Mouse (Mus musculus) brown adipose tissue, adult 24 weeks (tissue): ENCODE measurements around the gene Fam169a. TPM values are rescaled to one million over a fixed set of nuclear protein-coding genes. Genes with fewer than 3 reads are reported as not detected.

ENCODE experiments used
- polyA plus RNA-seq: library from polyadenylated mRNA; stranded (reverse); fragments of >200 nt; gene quantifications from 2 replicates; pipeline ENCODE4 v1.2.4, GENCODE M21; 2012; ENCODE audit not compliant: missing spikeins, insufficient read depth, insufficient read length

Gene Fam169a
- polyA plus RNA-seq, 1 experiment = not detected

Other genes with a start within 250 kb of the Fam169a start
- not detected in 2 replicates for gene Gcnt4, start 142.6 kb upstream of the Fam169a start, polyA plus RNA-seq
- not detected in 2 replicates for gene 1700029F12Rik, start 32.9 kb upstream of the Fam169a start, polyA plus RNA-seq
- gene Gm6169, start 32.0 kb downstream of the Fam169a start, polyA plus RNA-seq = 5.5 and 17.4 TPM in 2 replicates
- 49.3 and 53.9 TPM in 2 replicates for gene Gfm2, start 70.7 kb downstream of the Fam169a start, polyA plus RNA-seq
- gene Nsa2, start 70.7 kb downstream of the Fam169a start, polyA plus RNA-seq = 111 and 128 TPM in 2 replicates
- 14.6 and 16.0 TPM in 2 replicates for gene Hexb, start 131.1 kb downstream of the Fam169a start, polyA plus RNA-seq
- 17.6 and 27.3 TPM in 2 replicates for gene Enc1, start 173.8 kb downstream of the Fam169a start, polyA plus RNA-seq